Mouse (Mus musculus): Measurements from ENCODE around the gene Bloc1s3.

DNA sequence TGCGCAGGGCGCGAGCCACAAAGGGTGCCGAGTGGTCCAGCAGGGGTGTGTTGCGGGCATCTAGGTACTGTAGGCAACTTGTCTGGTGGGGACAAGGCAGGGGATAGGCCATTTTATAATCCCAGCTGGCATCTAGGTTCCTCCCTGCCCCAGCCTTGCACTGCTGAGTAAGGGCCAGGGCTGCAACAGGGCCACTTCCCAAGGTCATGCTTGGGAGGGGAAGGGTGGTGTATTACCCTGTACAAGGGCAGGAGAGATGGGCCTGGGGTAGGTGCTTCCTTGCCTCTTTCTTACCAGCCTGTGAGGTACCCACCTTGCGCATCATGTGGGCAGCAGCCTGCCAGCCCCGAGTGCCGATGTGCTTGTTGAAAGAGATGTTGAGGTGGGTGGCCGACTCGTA lies 26.5 kb upstream of the Bloc1s3 start:
- TF ChIP-seq CTCF (IDR thresholded peaks at IDR 0.05; ENCODE audit: low read depth) (no peak), EP300 (optimal IDR thresholded peaks at IDR 0.05) (no peak)

All from stomach, postnatal 0 days (tissue).